Mouse (Mus musculus): ENCODE results near the gene Ankrd44.

DNA sequence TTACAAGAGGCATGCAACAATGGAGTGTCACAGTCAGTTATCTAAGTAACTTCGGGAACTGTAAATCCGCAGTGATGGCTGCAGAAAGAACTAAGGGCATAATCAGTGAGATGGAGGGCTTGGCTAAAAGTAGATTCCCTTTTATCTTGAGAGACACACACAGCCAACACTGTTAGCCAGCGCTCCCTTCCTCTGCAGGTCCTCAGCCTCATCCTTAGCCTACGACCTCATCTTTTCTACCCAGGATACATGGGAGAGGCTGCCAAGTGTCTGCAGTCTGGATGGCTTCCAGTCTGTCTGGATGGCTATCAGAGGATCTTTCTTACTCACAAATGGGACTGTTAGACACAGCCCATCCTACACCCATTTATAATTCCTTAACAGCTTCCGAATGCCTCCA is 185.3 kb downstream of the Ankrd44 start:
- no peak for TF ChIP-seq POLR2A (IDR thresholded peaks at IDR 0.05; ENCODE audit: insufficient read length, low read depth)
- TF ChIP-seq MYOD1 (IDR thresholded peaks at IDR 0.05; ENCODE audit: control insufficient read depth in 1 of 3, insufficient read length in 2 of 3, low read depth in 2 of 3): no peak
- no peak for TF ChIP-seq TCF12 (IDR thresholded peaks at IDR 0.05; ENCODE audit: insufficient read depth, poor library complexity, severe bottlenecking)
- no peak for TF ChIP-seq USF1 (IDR thresholded peaks at IDR 0.05; ENCODE audit: low read depth)
- no peak for TF ChIP-seq E2F4 (IDR thresholded peaks at IDR 0.05; ENCODE audit: insufficient read depth)
- TF ChIP-seq SRF (IDR thresholded peaks at IDR 0.05; ENCODE audit: control insufficient read depth, insufficient read length, low read depth): no peak
- no peak for TF ChIP-seq MYOG (IDR thresholded peaks at IDR 0.05; ENCODE audit: control insufficient read depth in 1 of 3, insufficient read depth in 1 of 3, insufficient read length in 2 of 3, low read depth in 2 of 3)
- TF ChIP-seq CEBPB (IDR thresholded peaks at IDR 0.05; ENCODE audit: insufficient read depth, poor library complexity, severe bottlenecking): no peak
- TF ChIP-seq POLR2AphosphoS2 (IDR thresholded peaks at IDR 0.05; ENCODE audit: insufficient read length, low read depth): no peak
- no peak for TF ChIP-seq MAX (IDR thresholded peaks at IDR 0.05; ENCODE audit: low read depth)
- no peak for TF ChIP-seq TCF3 (IDR thresholded peaks at IDR 0.05; ENCODE audit: insufficient read length, low read depth)

Data from myocyte (in vitro differentiated cells).